Mouse (Mus musculus): ENCODE data around the gene Slc35e2. TPM values are rescaled to one million over a fixed set of nuclear protein-coding genes. Genes with fewer than 3 reads are reported as not detected.
A peak's percentile ranks its signal among the peaks of the same experiment; 100 is the strongest.
"Not testable (repeated sequence)": the region's sequence is repeated elsewhere in the genome, so short reads cannot be mapped to it uniquely, and the experiment has no call there.

The Slc35e2 gene
- polyA plus RNA-seq, 1 experiment from 2014 or later: 14.6 TPM

- WGBS: 89% methylated on average over 13 of the region's 13 CpGs
- H3K27me3 ChIP-seq (ENCODE audit: control insufficient read depth, insufficient read depth, low read length): peaks cover 42% of the 10 kb centered on the region
- H3K4me1 ChIP-seq (ENCODE audit: control insufficient read depth, insufficient read depth, low read length): peaks cover 22% of the 10 kb centered on the region
- H3K4me3 ChIP-seq (ENCODE audit: low read depth, low read length): no peak overlapping the region
- no peak for ATAC-seq (replicated peaks; ENCODE audit: insufficient number of reproducible peaks, low FRiP score, low TSS enrichment, low read depth)
- H3K9ac ChIP-seq (replicated peaks; ENCODE audit: low read length): no peak overlapping the region
- no peak overlapping the region for H3K4me2 ChIP-seq (ENCODE audit: low read depth, low read length)
- H3K27ac ChIP-seq (replicated peaks; ENCODE audit: low read depth, low read length): no peak overlapping the region
- no peak for DNase-seq (ENCODE audit: low spot score)
- H3K36me3 ChIP-seq (replicated peaks; ENCODE audit: control insufficient read depth, insufficient read depth, low read depth, low read length): no peaks in the 10 kb centered on the region
- H3K9me3 ChIP-seq (replicated peaks; ENCODE audit: control insufficient read depth, low read length): no peaks in the 10 kb centered on the region
These were observed 55.1 kb downstream of the Slc35e2 start for GRCm38 (mm10) chr4:155656214-155656751.

- Histone ChIP-seq H3K9ac (replicated peaks; ENCODE audit: low read length) (no peak overlapping the region), H3K4me3 (ENCODE audit: low read depth, low read length) (no peak overlapping the region), H3K36me3 (replicated peaks; ENCODE audit: control insufficient read depth, insufficient read depth, low read depth, low read length) (no peaks in the 10 kb centered on the region), H3K4me2 (ENCODE audit: low read depth, low read length) (no peak overlapping the region), H3K27me3 (ENCODE audit: control insufficient read depth, insufficient read depth, low read length) (peaks cover 18% of the 10 kb centered on the region), H3K4me1 (ENCODE audit: control insufficient read depth, insufficient read depth, low read length) (peaks cover 12% of the 10 kb centered on the region), H3K27ac (replicated peaks; ENCODE audit: low read depth, low read length) (no peak overlapping the region), H3K9me3 (replicated peaks; ENCODE audit: control insufficient read depth, low read length) (no peaks in the 10 kb centered on the region)
- ATAC-seq (replicated peaks; ENCODE audit: insufficient number of reproducible peaks, low FRiP score, low TSS enrichment, low read depth) (no peak), DNase-seq (ENCODE audit: low spot score) (no peak)
- 88% methylated on average over 10 of the region's 10 CpGs for WGBS
These were observed 57.7 kb downstream of the Slc35e2 start for GRCm38 (mm10) chr4:155658961-155659360.

- Histone ChIP-seq H3K4me3 (ENCODE audit: low read depth, low read length) (no peak overlapping the region), H3K9ac (replicated peaks; ENCODE audit: low read length) (no peak overlapping the region), H3K36me3 (replicated peaks; ENCODE audit: control insufficient read depth, insufficient read depth, low read depth, low read length) (no peaks in the 10 kb centered on the region), H3K27ac (replicated peaks; ENCODE audit: low read depth, low read length) (no peak overlapping the region), H3K27me3 (ENCODE audit: control insufficient read depth, insufficient read depth, low read length) (peaks cover 4% of the 10 kb centered on the region; the same call in 1 of the 2 replicates), H3K4me1 (ENCODE audit: control insufficient read depth, insufficient read depth, low read length) (no peaks in the 10 kb centered on the region), H3K4me2 (ENCODE audit: low read depth, low read length) (no peak overlapping the region; the same call in 1 of the 2 replicates), H3K9me3 (replicated peaks; ENCODE audit: control insufficient read depth, low read length) (no peaks in the 10 kb centered on the region)
- ATAC-seq (replicated peaks; ENCODE audit: insufficient number of reproducible peaks, low FRiP score, low TSS enrichment, low read depth): no peak
- WGBS: 89% methylated on average over 12 of the region's 12 CpGs
- DNase-seq (ENCODE audit: low spot score): no peak
These were observed 59.4 kb downstream of the Slc35e2 start for GRCm38 (mm10) chr4:155660641-155661040.

GRCm38 (mm10) chr4:155666903-155667302 is 65.7 kb downstream of the Slc35e2 start:
- no peak overlapping the region for H3K4me3 ChIP-seq (ENCODE audit: low read depth, low read length)
- no peaks in the 10 kb centered on the region for H3K9me3 ChIP-seq (replicated peaks; ENCODE audit: control insufficient read depth, low read length)
- no peak for ATAC-seq (replicated peaks; ENCODE audit: insufficient number of reproducible peaks, low FRiP score, low TSS enrichment, low read depth)
- H3K27ac ChIP-seq (replicated peaks; ENCODE audit: low read depth, low read length): no peak overlapping the region
- H3K9ac ChIP-seq (replicated peaks; ENCODE audit: low read length): no peak overlapping the region; the same call in 1 of the 2 replicates
- no peak overlapping the region for H3K4me2 ChIP-seq (ENCODE audit: low read depth, low read length)
- H3K27me3 ChIP-seq (ENCODE audit: control insufficient read depth, insufficient read depth, low read length): no peaks in the 10 kb centered on the region
- H3K4me1 ChIP-seq (ENCODE audit: control insufficient read depth, insufficient read depth, low read length): no peaks in the 10 kb centered on the region
- H3K36me3 ChIP-seq (replicated peaks; ENCODE audit: control insufficient read depth, insufficient read depth, low read depth, low read length): no peaks in the 10 kb centered on the region
- no peak for DNase-seq (ENCODE audit: low spot score)

- H3K4me2 ChIP-seq (ENCODE audit: low read depth, low read length): peak within 1 kb of the TSS; percentile 90
- peak within 1 kb of the TSS; percentile 59; the same call in 1 of the 2 replicates for H3K27ac ChIP-seq (replicated peaks; ENCODE audit: low read depth, low read length)
- H3K4me1 ChIP-seq (ENCODE audit: control insufficient read depth, insufficient read depth, low read length): no peaks in the 10 kb centered on the region
- H3K9me3 ChIP-seq (replicated peaks; ENCODE audit: control insufficient read depth, low read length): no peaks in the 10 kb centered on the region
- peak within 1 kb of the TSS; percentile 78 for H3K4me3 ChIP-seq (ENCODE audit: low read depth, low read length)
- no peaks in the 10 kb centered on the region for H3K27me3 ChIP-seq (ENCODE audit: control insufficient read depth, insufficient read depth, low read length)
- DNase-seq (ENCODE audit: low spot score) (peak; percentile 99), ATAC-seq (replicated peaks; ENCODE audit: insufficient number of reproducible peaks, low FRiP score, low TSS enrichment, low read depth) (peak; percentile 95)
- WGBS: under 1% methylated on average over 70 of the region's 73 CpGs
- no peaks in the 10 kb centered on the region for H3K36me3 ChIP-seq (replicated peaks; ENCODE audit: control insufficient read depth, insufficient read depth, low read depth, low read length)
- H3K9ac ChIP-seq (replicated peaks; ENCODE audit: low read length): peak within 1 kb of the TSS; percentile 82
These were observed 67.7 kb downstream of the Slc35e2 start, which contains the start of gene Mib2 for GRCm38 (mm10) chr4:155668689-155669597. Gene Mib2, minus strand, starts transcription at chr4:155669198.

GRCm38 (mm10) chr4:155669598-155670075 is 68.4 kb downstream of the Slc35e2 start:
- H3K9me3 ChIP-seq (replicated peaks; ENCODE audit: control insufficient read depth, low read length): no peaks in the 10 kb centered on the region
- no peak overlapping the region for H3K27ac ChIP-seq (replicated peaks; ENCODE audit: low read depth, low read length)
- H3K4me1 ChIP-seq (ENCODE audit: control insufficient read depth, insufficient read depth, low read length): no peaks in the 10 kb centered on the region
- no peak overlapping the region for H3K9ac ChIP-seq (replicated peaks; ENCODE audit: low read length)
- ATAC-seq (replicated peaks; ENCODE audit: insufficient number of reproducible peaks, low FRiP score, low TSS enrichment, low read depth) (peak; percentile 60), DNase-seq (ENCODE audit: low spot score) (no peak)
- no peaks in the 10 kb centered on the region for H3K27me3 ChIP-seq (ENCODE audit: control insufficient read depth, insufficient read depth, low read length)
- WGBS: 3% methylated on average over 8 of the region's 8 CpGs
- H3K36me3 ChIP-seq (replicated peaks; ENCODE audit: control insufficient read depth, insufficient read depth, low read depth, low read length): no peaks in the 10 kb centered on the region
- H3K4me3 ChIP-seq (ENCODE audit: low read depth, low read length): peak overlapping the region; percentile 78
- H3K4me2 ChIP-seq (ENCODE audit: low read depth, low read length): peak overlapping the region; percentile 90

GRCm38 (mm10) chr4:155670236-155670635 is 69.0 kb downstream of the Slc35e2 start:
- not testable (repeated sequence) for H3K9ac ChIP-seq (replicated peaks; ENCODE audit: low read length); H3K4me1 ChIP-seq (ENCODE audit: control insufficient read depth, insufficient read depth, low read length); DNase-seq (ENCODE audit: low spot score); H3K36me3 ChIP-seq (replicated peaks; ENCODE audit: control insufficient read depth, insufficient read depth, low read depth, low read length); H3K9me3 ChIP-seq (replicated peaks; ENCODE audit: control insufficient read depth, low read length); H3K4me2 ChIP-seq (ENCODE audit: low read depth, low read length); H3K4me3 ChIP-seq (ENCODE audit: low read depth, low read length); H3K27ac ChIP-seq (replicated peaks; ENCODE audit: low read depth, low read length); H3K27me3 ChIP-seq (ENCODE audit: control insufficient read depth, insufficient read depth, low read length); ATAC-seq (replicated peaks; ENCODE audit: insufficient number of reproducible peaks, low FRiP score, low TSS enrichment, low read depth)
- WGBS: 66% methylated on average over 4 of the region's 4 CpGs

- DNase-seq (ENCODE audit: low spot score) (no peak), ATAC-seq (replicated peaks; ENCODE audit: insufficient number of reproducible peaks, low FRiP score, low TSS enrichment, low read depth) (no peak)
- no peaks in the 10 kb centered on the region for H3K4me1 ChIP-seq (ENCODE audit: control insufficient read depth, insufficient read depth, low read length)
- H3K9ac ChIP-seq (replicated peaks; ENCODE audit: low read length): no peak overlapping the region
- H3K27ac ChIP-seq (replicated peaks; ENCODE audit: low read depth, low read length): no peak overlapping the region
- no peaks in the 10 kb centered on the region for H3K36me3 ChIP-seq (replicated peaks; ENCODE audit: control insufficient read depth, insufficient read depth, low read depth, low read length)
- no peaks in the 10 kb centered on the region for H3K9me3 ChIP-seq (replicated peaks; ENCODE audit: control insufficient read depth, low read length)
- 44% methylated on average over 2 of the region's 2 CpGs for WGBS
- H3K27me3 ChIP-seq (ENCODE audit: control insufficient read depth, insufficient read depth, low read length): no peaks in the 10 kb centered on the region
- no peak overlapping the region for H3K4me3 ChIP-seq (ENCODE audit: low read depth, low read length)
- H3K4me2 ChIP-seq (ENCODE audit: low read depth, low read length): no peak overlapping the region
These were observed 70.9 kb downstream of the Slc35e2 start for GRCm38 (mm10) chr4:155672082-155672481.
